Mouse (Mus musculus) lung, embryonic 14.5 days (tissue): ENCODE measurements around the gene Cplx1. TPM values are rescaled to one million over a fixed set of nuclear protein-coding genes. Genes with fewer than 3 reads are reported as not detected.
A peak's percentile ranks its signal among the peaks of the same experiment; 100 is the strongest.
"Not testable (repeated sequence)": the region's sequence is repeated elsewhere in the genome, so short reads cannot be mapped to it uniquely, and the experiment has no call there.

Source experiments
- ATAC-seq: fragments of 200-750 bp; cut with Nextera tagmentation; 2 replicates; pipeline ENCODE4 v1.8.0; 2017; ENCODE audit warnings: mild to moderate bottlenecking, moderate TSS enrichment, moderate library complexity; ENCODE audit not compliant: insufficient read depth
- DNase-seq: peaks from one replicate; pipeline ENCODE4 v3.0.0-alpha.2; 2015
- H3K27ac ChIP-seq: fragments of 300-500 bp; sonication (generic); 2 replicates; pipeline ENCODE4 v1.5.1; 2014; ENCODE audit warnings: low read depth, mild to moderate bottlenecking, moderate library complexity
- H3K27me3 ChIP-seq: fragments of 300-500 bp; sonication (generic); 2 replicates; pipeline ENCODE4 v1.6.1; 2014; ENCODE audit warnings: low read length, control low read depth; ENCODE audit not compliant: insufficient read depth
- H3K36me3 ChIP-seq: fragments of 300-500 bp; sonication (generic); 2 replicates; pipeline ENCODE4 v1.6.1; 2014; ENCODE audit warnings: control low read depth; ENCODE audit not compliant: insufficient read depth
- H3K4me1 ChIP-seq: fragments of 300-500 bp; sonication (generic); 2 replicates; pipeline ENCODE4 v1.6.1; 2014; ENCODE audit warnings: antibody characterized with exemption, control low read depth; ENCODE audit not compliant: insufficient read depth
- H3K4me2 ChIP-seq: fragments of 300-500 bp; sonication (generic); 2 replicates; pipeline ENCODE4 v1.6.1; 2014; ENCODE audit warnings: mild to moderate bottlenecking
- H3K4me3 ChIP-seq: fragments of 300-500 bp; sonication (generic); 2 replicates; pipeline ENCODE4 v1.5.1; 2014; ENCODE audit warnings: low read depth, low read length
- H3K9ac ChIP-seq: fragments of 300-500 bp; sonication (generic); 2 replicates; pipeline ENCODE4 v1.6.1; 2014
- H3K9me3 ChIP-seq: fragments of 300-500 bp; sonication (generic); 2 replicates; pipeline ENCODE4 v1.6.1; 2016; ENCODE audit warnings: low read depth, low read length, control low read depth
- CTCF ChIP-seq: IDR thresholded peaks from 2 replicates; pipeline ENCODE4 v1.5.1; 2016; ENCODE audit warnings: antibody characterized with exemption, low read depth
- WGBS: fragments of 180-500 bp; shearing (Covaris S2); extraction: QIAGEN DNeasy Blood & Tissue Kit; methylation state at CpG from one replicate; pipeline ENCODE4 v1.1.7; 2014; 5-methylcytosine and 5-hydroxymethylcytosine counted together
- polyA plus RNA-seq: library from polyadenylated mRNA; unstranded; fragments of >200 nt; fragmentation: Nextera tagmentation; extraction: Ambion mirVana; gene quantifications from 2 replicates; pipeline ENCODE4 v1.2.1, GENCODE M21; 2014

The Cplx1 gene
- polyA plus RNA-seq, 1 experiment from 2014 or later, result 0.24 TPM

GRCm38 (mm10) chr5:108518106-108518885 is 31.5 kb downstream of the Cplx1 start:
- Histone ChIP-seq H3K4me2 (no peak overlapping the region), H3K36me3 (no peaks in the 10 kb centered on the region), H3K4me3 (no peak overlapping the region), H3K4me1 (no peaks in the 10 kb centered on the region), H3K27ac (no peak overlapping the region), H3K9ac (no peak overlapping the region), H3K9me3 (no peaks in the 10 kb centered on the region), H3K27me3 (no peaks in the 10 kb centered on the region)
- 69% methylated on average over 9 of the region's 9 CpGs for WGBS
- no peak for TF ChIP-seq CTCF
- DNase-seq (no peak), ATAC-seq (no peak)

DNA sequence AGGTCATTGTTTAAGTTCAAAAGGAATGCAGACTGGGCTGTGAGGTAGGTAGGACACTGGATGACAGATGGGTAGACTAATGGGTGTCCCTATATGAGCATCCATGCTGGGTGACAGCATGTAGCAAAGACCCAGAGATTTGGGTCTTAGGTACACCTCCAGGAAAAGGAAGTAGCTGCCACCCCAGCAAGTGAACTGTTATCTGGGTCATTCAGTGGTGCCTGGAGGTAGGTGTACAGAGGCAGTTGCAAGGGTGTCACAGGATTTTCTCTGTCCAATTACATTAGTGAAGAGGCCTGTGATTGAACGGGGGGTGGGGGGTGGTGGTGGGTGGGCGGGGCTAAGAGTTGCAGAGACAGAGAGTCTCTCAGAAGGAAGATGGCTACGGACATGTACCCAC is 33.2 kb downstream of the Cplx1 start:
- no peak overlapping the region for H3K4me2 ChIP-seq

DNA sequence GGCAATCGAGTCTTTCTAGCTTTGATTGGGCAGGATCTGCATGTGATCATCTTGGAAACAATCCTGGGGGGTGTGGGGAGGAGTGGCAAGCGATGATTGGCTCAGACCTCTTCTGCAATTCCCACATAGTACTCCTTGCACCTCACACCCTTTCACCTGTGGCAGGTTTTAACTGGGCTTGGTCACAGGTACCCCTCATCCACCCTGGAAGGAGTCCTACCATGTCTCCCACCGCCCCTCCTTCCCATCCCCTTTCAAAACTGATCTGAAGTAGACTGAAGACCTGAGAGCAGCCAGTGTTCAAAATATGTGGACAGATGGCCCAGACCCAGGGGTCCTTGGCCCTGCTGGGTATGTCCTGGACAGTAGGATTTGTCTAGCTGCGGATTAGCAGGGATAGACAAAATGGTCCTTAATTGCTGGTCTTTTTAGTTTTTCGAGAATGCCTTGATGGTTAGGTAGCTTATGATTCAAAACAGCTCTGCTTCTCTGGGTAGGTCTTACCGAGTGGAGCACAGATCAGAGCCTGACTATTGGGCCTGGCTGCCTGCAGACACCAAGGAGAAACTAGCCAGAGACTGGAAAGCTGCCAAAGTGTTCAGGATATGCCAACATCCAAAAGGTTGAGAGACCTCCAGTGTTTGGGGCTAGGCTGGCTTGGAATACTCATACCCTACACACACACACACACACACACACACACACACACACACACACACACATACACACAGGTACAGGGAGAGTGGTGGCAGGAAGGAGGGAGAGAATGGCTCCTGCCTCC is 34.1 kb downstream of the Cplx1 start:
- Histone ChIP-seq H3K9ac (no peak overlapping the region), H3K27ac (no peak overlapping the region), H3K4me1 (no peaks in the 10 kb centered on the region), H3K27me3 (no peaks in the 10 kb centered on the region), H3K9me3 (no peaks in the 10 kb centered on the region), H3K4me2 (no peak overlapping the region), H3K4me3 (no peak overlapping the region), H3K36me3 (no peaks in the 10 kb centered on the region)
- ATAC-seq, result no peak
- no peak for DNase-seq
- TF ChIP-seq CTCF, result no peak
- 64% methylated on average over 6 of the region's 6 CpGs for WGBS

More for the DNA sequence above, 33.2 kb downstream of the Cplx1 start:
- Histone ChIP-seq H3K9ac (no peak overlapping the region), H3K27ac (no peak overlapping the region), H3K36me3 (no peaks in the 10 kb centered on the region), H3K27me3 (no peaks in the 10 kb centered on the region), H3K4me1 (no peaks in the 10 kb centered on the region), H3K9me3 (no peaks in the 10 kb centered on the region), H3K4me3 (no peak overlapping the region)
- DNase-seq (no peak), ATAC-seq (no peak)
- no peak for TF ChIP-seq CTCF
- WGBS, result 58% methylated on average over 3 of the region's 3 CpGs

- ATAC-seq, result no peak
- no peak for DNase-seq
- TF ChIP-seq CTCF, result no peak
- 86% methylated on average over 18 of the region's 18 CpGs for WGBS
- no peaks in the 10 kb centered on the region for H3K9me3 ChIP-seq
- H3K9ac ChIP-seq, result no peak overlapping the region
- H3K4me3 ChIP-seq, result no peak overlapping the region
- H3K27ac ChIP-seq, result no peak overlapping the region
- H3K27me3 ChIP-seq, result no peaks in the 10 kb centered on the region
- no peaks in the 10 kb centered on the region for H3K4me1 ChIP-seq
- H3K36me3 ChIP-seq, result peaks cover 81% of the 10 kb centered on the region
- H3K4me2 ChIP-seq, result no peak overlapping the region
Measured at GRCm38 (mm10) chr5:108502286-108502685, 47.5 kb downstream of the Cplx1 start.

GRCm38 (mm10) chr5:108501573-108501972 is 48.3 kb downstream of the Cplx1 start:
- no peak overlapping the region for H3K4me2 ChIP-seq
- no peak for DNase-seq
- H3K36me3 ChIP-seq, result peaks cover 88% of the 10 kb centered on the region
- no peak overlapping the region for H3K4me3 ChIP-seq
- TF ChIP-seq CTCF, result no peak
- no peak overlapping the region for H3K27ac ChIP-seq
- no peak for ATAC-seq
- no peaks in the 10 kb centered on the region for H3K4me1 ChIP-seq
- no peaks in the 10 kb centered on the region for H3K9me3 ChIP-seq
- H3K9ac ChIP-seq, result no peak overlapping the region
- H3K27me3 ChIP-seq, result no peaks in the 10 kb centered on the region
- WGBS, result 78% methylated on average over 1 of the region's 1 CpGs

DNA sequence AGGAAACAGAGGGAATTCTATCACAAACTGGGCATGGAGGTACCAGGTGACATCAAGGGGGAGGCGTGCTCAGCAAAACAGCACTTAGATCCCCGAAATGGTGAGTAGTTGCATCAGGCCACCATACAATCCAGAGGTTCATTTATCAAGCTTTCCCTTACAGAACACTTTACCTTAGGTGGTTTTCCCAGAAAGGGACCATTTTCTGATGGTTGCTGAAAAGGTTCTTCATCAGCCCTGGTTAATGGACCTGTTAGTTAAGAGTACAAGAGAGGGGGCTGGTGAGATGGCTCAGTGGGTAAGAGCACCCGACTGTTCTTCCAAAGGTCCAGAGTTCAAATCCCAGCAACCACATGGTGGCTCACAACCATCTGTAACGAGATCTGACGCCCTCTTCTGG is 63.7 kb downstream of the Cplx1 start:
- 89% methylated on average over 4 of the region's 5 CpGs for WGBS
- H3K4me2 ChIP-seq, H3K4me3 ChIP-seq, ATAC-seq, H3K27me3 ChIP-seq, H3K9me3 ChIP-seq, H3K9ac ChIP-seq, H3K27ac ChIP-seq, H3K4me1 ChIP-seq, DNase-seq: not testable (repeated sequence)
- peaks cover 67% of the 10 kb centered on the region for H3K36me3 ChIP-seq

DNA sequence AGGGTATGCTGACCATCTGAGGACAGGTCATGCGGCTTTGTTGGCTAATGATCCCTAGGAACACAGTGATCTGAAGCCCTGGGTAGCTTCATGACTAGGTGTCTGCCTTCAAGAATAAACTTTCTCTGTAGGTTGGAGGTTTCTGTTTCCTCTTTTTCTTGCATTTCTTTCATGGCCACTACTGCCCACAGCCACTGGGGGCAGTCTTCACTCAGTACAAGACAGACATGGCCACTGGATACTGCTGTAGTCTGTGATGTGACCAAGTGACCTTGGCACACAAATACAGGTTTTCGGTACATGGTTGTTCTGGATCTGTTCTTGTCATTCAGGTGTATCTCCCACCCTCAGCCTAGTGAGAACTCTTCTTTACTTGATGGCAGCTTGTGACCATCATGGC is 64.6 kb downstream of the Cplx1 start:
- Histone ChIP-seq H3K4me1 (no peaks in the 10 kb centered on the region), H3K9me3 (no peaks in the 10 kb centered on the region), H3K9ac (no peak overlapping the region), H3K27me3 (no peaks in the 10 kb centered on the region), H3K4me3 (no peak overlapping the region), H3K4me2 (no peak overlapping the region), H3K36me3 (peaks cover 60% of the 10 kb centered on the region), H3K27ac (no peak overlapping the region)
- WGBS, result 91% methylated on average over 2 of the region's 2 CpGs
- DNase-seq, result peak; percentile 47
- ATAC-seq, result no peak
- TF ChIP-seq CTCF, result peak; percentile 74
